Mouse (Mus musculus) spleen, postnatal 14 days (tissue): Measurements from ENCODE around the gene Prune1.
A peak's percentile ranks its signal among the peaks of the same experiment; 100 is the strongest.

Experiments
- DNase-seq, 2 experiments: peaks; one replicate each; pipeline ENCODE4 v3.0.0; 2021 to 2022; ENCODE audit warnings: low spot score in 2 of 2

The Prune1 gene

GRCm38 (mm10) chr3:95281216-95282126, at the start of gene Prune1, which contains the start of gene Mindy1:
Gene Prune1 (minus strand): TSS chr3:95282076.
Gene Mindy1 (plus strand): TSS chr3:95281345.
- DNase-seq = peak; percentile 98 to 99

DNA sequence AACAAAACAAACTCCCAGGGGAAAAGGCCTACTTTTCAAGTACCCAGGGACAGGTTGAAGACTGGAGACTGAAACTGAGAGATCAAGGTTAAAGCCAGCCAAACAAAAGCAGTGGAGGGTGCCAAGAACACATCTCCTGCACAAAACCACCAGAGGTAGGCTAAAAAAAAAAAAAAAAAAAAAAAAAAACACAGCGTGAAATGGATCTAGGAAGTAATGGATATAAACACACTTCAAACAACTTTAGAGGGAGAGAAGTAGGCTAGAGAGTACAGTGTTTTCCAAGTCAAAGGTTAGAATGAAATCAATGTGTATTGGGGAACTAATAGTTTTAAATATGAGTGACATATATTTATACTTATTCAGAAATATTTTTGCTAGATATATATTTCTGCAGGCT, 49.7 kb upstream of the Prune1 start:
- no peak for DNase-seq

- DNase-seq = no peak
Measured at GRCm38 (mm10) chr3:95328803-95329404, 47.0 kb upstream of the Prune1 start.

GRCm38 (mm10) chr3:95324454-95325144, 42.7 kb upstream of the Prune1 start:
- DNase-seq = no peak

- DNase-seq = no peak
Measured at GRCm38 (mm10) chr3:95323429-95323828, 41.6 kb upstream of the Prune1 start.

DNA sequence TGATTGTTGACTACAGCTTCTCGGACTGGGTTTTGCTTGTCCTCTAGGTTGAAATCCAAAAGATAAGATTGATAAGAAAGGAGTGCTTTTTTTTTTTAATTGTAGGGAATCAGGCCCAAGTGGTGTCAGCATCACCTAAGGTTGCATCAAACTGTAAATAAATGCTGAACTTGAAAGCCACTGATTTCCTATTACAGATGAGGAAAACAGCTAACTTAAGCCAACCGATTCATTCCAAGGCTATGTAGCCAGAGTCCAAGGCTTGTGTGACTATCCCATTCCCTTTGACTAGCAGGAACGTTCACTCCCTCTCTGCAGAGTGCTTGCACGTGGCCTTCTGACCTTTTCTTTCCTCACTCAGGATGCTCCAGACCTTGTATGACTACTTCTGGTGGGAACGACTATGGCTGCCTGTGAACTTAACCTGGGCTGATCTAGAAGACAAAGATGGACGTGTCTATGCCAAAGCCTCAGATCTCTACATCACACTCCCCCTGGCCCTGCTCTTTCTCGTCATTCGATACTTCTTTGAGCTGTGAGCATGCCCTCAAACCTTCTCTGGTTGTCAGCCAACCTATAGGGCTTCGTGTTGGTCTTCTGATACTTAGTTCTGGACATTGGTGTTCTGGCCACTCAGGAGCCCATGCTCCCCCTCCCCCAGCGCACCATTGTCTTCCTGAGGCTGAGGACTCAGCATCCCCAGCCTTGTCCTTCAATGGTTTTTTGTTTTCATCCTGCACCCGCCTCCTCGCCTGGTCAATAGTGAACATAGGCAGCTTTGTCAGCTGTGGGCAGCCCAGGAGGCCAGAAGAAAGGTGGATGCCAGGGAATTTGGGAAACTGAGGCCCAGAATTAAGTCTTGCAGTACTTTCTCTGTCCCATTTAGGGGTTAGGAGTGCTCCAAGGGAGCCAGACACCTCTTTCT, 38.1 kb upstream of the Prune1 start:
- no peak for DNase-seq

DNA sequence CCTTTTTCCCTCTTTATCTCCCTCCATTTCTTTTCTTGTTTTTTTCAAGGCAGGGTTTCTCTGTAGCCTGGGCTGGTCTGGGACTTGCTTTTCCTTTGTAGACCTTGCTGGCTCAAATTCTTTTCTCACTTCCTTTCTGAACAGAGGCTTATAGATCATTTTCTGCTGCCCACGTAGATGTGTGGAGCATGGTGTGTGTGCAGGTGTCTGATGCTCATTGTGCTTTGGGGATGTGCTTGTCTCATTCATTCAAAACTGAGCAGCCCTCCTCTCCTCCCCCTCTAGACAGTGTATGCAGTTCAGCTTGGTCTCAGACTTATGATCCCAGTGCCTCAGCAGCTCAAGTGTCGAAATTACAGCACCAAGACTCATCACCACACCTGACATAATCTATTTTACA, 37.2 kb upstream of the Prune1 start:
- no peak for DNase-seq

- no peak for DNase-seq
Measured at GRCm38 (mm10) chr3:95318548-95318947, 36.7 kb upstream of the Prune1 start.

DNA sequence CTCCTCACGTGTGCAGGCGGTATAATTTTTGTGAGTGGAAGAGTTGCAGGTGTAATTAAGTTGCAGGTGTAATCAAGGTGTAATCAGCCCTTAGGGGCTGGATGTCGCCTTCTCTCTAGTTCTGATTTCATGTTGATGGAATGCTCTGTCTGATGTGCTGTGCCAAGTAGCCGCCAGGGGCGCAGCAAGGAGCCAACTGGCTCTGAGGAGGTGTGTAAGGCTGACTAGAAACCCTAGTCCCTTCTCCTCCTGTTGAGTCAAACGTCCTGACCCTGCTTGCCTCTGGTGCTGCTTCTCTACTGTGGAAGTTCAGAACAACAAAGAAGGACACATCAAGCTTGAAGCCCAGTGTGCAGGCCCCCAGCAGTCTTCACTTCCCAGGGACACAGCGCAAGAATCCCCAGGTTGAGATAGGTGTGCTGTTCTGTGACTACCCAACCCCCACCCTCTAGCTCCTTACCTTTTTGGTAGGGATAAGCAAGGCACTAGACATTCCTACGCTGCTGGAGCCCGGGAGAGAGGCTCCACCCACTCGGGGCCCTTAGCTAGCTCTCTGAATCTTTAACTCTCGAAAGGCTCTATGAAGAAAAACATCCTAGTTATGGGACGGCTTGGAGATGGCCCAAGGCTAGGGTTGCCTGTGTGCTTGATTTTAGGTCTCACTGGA, 35.7 kb upstream of the Prune1 start:
- DNase-seq = peak; percentile 32 to 65

- DNase-seq = no peak
Measured at GRCm38 (mm10) chr3:95315844-95316550, 34.1 kb upstream of the Prune1 start.

GRCm38 (mm10) chr3:95315094-95315843, 33.4 kb upstream of the Prune1 start:
- DNase-seq = peak; percentile 91 to 93

DNA sequence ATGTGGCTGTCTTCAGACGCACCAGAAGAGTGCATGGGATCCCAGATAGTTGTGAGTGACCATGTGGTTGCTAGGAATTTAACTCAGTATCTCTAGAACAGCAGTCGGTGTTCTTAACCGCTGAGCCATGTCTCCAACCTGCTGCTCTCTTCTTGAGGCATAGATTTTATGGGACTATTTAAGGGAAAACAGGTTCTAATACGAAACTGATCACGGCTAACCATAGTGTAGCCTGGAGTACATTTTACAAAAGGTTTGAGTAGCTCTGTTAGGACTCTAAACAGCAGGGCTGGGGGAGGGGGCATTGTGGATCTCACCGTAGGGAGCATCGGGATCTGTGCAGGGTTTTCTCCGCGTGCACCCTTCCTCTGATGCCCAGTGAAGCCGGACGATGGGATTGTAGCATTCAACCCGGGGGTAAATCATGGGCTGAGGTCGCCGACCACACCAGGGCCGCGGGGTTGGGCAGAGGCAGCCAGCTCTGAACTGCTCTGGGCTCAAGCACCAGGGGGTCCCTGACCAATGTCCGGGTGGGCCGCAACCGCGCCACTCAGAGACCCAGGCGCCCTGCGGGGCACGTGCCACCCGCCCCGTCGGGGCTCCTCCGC, 32.7 kb upstream of the Prune1 start, which contains the start of gene Cers2:
Cers2 (plus strand) TSS at position 306 of the 608 bp plus-strand sequence.
- no peak for DNase-seq

DNA sequence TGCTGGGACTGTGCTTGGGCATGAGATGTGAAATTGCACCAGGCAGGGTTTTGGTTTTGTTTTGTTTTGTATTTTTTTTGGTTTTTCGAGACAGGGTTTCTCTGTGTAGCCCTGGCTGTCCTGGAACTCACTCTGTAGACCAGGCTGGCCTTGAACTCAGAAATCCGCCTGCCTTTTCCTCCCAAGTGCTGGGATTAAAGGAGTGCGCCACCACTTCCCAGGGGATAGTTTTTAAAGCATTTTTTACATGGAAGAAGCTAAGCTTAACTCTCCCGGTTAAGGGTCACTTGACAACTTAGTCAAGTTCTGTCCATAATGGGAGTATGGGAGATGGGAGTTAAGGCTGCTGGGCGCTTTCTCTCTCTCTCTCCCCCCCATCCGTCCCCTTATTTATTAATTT, 32.2 kb upstream of the Prune1 start:
- DNase-seq = no peak

- no peak for DNase-seq
Measured at GRCm38 (mm10) chr3:95313476-95313875, 31.6 kb upstream of the Prune1 start.

DNA sequence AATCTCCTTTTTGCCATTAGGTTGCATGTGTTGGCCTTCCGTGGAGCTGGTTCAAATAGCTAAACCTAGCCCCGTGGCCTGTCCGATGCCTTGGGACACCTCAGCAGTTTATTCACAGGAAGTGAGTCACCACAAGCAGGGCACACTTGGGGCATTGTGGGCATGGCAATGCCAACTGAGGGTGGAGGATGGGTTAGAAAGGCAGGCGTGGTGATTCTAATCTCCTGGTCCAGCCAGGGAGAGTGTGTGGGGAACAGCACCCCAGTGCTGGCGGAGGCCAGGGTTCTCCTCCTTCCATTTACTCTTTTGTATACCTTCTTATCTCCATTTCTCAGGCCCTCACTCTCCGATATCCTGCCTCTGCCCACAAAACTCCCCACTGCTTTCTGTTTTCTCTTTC, 30.7 kb upstream of the Prune1 start:
- DNase-seq = peak in 1 of 2 experiments; percentile 28

DNA sequence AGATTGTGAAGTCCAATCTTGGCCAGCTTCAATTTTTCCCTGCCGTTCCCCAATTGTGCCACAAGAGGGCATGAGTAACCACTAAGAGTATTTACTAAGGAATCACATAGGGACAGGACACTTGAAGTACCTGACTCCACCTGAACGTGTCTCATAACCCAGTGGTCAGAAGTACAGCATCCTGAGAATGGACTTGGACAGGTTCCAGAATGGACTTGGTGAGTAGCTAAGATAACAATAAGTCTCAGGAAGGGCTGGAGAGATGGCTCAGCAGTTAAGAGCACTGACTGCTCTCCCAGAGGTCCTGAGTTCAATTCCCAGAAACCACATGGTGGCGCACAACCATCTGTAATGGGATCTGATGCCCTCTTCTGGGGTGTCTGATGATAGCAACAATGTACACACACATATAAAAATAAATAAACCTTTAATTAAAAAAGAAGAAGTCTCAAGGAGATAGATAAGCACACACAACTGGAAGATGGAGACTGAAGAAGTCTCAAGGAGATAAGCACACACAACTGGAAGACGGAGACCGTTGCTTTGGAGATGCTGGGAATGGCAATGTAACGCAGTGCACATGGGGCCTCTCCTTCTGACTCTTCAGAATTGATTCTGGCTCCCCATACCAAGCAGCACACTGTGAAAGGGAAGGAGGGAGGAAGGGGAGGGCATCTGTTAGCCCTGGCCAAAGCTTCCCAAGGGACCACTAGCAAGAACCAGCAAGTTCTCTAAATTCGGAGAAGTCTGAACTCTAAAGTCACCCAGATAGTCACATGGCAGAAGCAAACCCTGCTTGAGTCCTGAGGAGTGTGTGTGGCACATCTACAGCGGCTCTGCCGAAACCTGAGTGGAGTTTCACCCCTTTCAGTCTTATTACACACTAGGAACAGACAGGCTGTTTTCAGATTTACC, 29.3 kb upstream of the Prune1 start:
- DNase-seq = peak; percentile 52 to 64

GRCm38 (mm10) chr3:95310496-95310895, 28.6 kb upstream of the Prune1 start:
- DNase-seq = no peak

- DNase-seq = no peak
Measured at GRCm38 (mm10) chr3:95307100-95307499, 25.2 kb upstream of the Prune1 start, which contains the start of gene Anxa9. Gene Anxa9 (minus strand): TSS chr3:95307176.
